Mouse (Mus musculus): ENCODE results near the gene Mrps26. TPM values are rescaled to one million over a fixed set of nuclear protein-coding genes. Genes with fewer than 3 reads are reported as not detected.

The Mrps26 gene
- polyA plus RNA-seq, 1 experiment from 2014 or later: 30.9 TPM

GRCm38 (mm10) chr2:130591016-130591415 is 27.5 kb downstream of the Mrps26 start:
- no peak overlapping the region for H3K4me2 ChIP-seq (ENCODE audit: low read depth, low read length)
- H3K9me3 ChIP-seq (replicated peaks; ENCODE audit: control insufficient read depth, low read length): no peaks in the 10 kb centered on the region
- H3K4me3 ChIP-seq (ENCODE audit: low read depth, low read length): no peak overlapping the region
- H3K27me3 ChIP-seq (ENCODE audit: control insufficient read depth, insufficient read depth, low read depth, low read length): no peaks in the 10 kb centered on the region
- ATAC-seq (ENCODE audit: low read depth): no peak
- H3K4me1 ChIP-seq (ENCODE audit: control insufficient read depth, low read depth, low read length): no peaks in the 10 kb centered on the region
- H3K27ac ChIP-seq (ENCODE audit: low read length): no peak overlapping the region
- peaks cover 3% of the 10 kb centered on the region; the same call in 1 of the 2 replicates for H3K36me3 ChIP-seq (ENCODE audit: control insufficient read depth, insufficient read depth)
- WGBS (ENCODE audit: insufficient replicate concordance): 58% methylated on average over 2 of the region's 2 CpGs
- no peak overlapping the region for H3K9ac ChIP-seq (ENCODE audit: low read depth, low read length)

DNA sequence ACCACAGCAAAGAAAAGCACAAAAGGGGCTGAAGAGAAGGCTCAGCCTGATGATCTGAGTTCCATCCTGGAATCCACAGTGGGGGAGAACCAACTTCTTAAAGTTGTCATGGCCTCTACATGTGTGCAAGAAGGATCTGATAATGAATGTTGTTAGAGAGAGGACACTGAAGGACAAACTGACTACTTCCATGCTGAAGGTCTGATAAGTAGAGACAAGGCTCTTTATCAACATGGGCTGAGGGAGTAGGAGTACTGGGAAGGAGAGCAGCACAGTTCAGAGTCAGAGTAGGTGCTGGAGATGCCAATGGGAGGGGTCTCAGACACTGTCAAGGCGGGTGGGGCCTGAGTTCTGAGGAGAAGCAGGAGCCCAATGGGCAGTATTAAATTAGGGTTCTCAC is 32.1 kb downstream of the Mrps26 start:
- H3K9ac ChIP-seq (ENCODE audit: low read depth, low read length): no peak overlapping the region
- no peak overlapping the region for H3K4me3 ChIP-seq (ENCODE audit: low read depth, low read length)
- H3K27ac ChIP-seq (ENCODE audit: low read length): no peak overlapping the region
- WGBS (ENCODE audit: insufficient replicate concordance): 50% methylated on average over 1 of the region's 1 CpGs
- H3K36me3 ChIP-seq (ENCODE audit: control insufficient read depth, insufficient read depth): peaks cover 10% of the 10 kb centered on the region
- no peaks in the 10 kb centered on the region for H3K27me3 ChIP-seq (ENCODE audit: control insufficient read depth, insufficient read depth, low read depth, low read length)
- H3K9me3 ChIP-seq (replicated peaks; ENCODE audit: control insufficient read depth, low read length): no peaks in the 10 kb centered on the region
- H3K4me1 ChIP-seq (ENCODE audit: control insufficient read depth, low read depth, low read length): no peaks in the 10 kb centered on the region
- H3K4me2 ChIP-seq (ENCODE audit: low read depth, low read length): no peak overlapping the region
- ATAC-seq (ENCODE audit: low read depth): no peak

- 30% methylated on average over 1 of the region's 1 CpGs for WGBS (ENCODE audit: insufficient replicate concordance)
- ATAC-seq (ENCODE audit: low read depth): no peak
- no peak overlapping the region for H3K4me3 ChIP-seq (ENCODE audit: low read depth, low read length)
- H3K4me2 ChIP-seq (ENCODE audit: low read depth, low read length): no peak overlapping the region
- no peaks in the 10 kb centered on the region for H3K27me3 ChIP-seq (ENCODE audit: control insufficient read depth, insufficient read depth, low read depth, low read length)
- H3K9me3 ChIP-seq (replicated peaks; ENCODE audit: control insufficient read depth, low read length): no peaks in the 10 kb centered on the region
- H3K27ac ChIP-seq (ENCODE audit: low read length): no peak overlapping the region
- H3K36me3 ChIP-seq (ENCODE audit: control insufficient read depth, insufficient read depth): peaks cover 10% of the 10 kb centered on the region
- no peaks in the 10 kb centered on the region for H3K4me1 ChIP-seq (ENCODE audit: control insufficient read depth, low read depth, low read length)
- no peak overlapping the region for H3K9ac ChIP-seq (ENCODE audit: low read depth, low read length)
These were observed 34.1 kb downstream of the Mrps26 start for GRCm38 (mm10) chr2:130597601-130598010.

DNA sequence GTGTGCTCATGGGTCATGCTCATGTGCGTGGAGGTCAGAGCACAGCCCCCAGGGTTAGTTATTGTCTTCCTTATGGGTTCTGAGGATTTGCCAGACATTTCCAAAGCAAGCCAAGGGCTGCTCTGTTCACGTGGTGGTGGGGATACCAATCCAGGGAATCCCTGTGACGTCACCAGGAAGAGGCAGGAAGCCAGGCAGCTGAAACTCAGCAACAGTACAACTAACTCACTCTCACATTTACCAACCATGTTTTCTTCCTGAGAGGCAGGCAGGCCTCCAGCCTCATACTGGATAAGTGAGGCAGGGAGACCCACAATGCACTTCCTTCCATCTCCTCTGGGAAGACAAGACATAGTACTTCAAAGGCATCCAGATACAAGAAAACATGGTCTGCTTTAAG is 34.9 kb downstream of the Mrps26 start:
- Histone ChIP-seq H3K9me3 (replicated peaks; ENCODE audit: control insufficient read depth, low read length) (no peaks in the 10 kb centered on the region), H3K4me3 (ENCODE audit: low read depth, low read length) (no peak overlapping the region), H3K4me2 (ENCODE audit: low read depth, low read length) (no peak overlapping the region), H3K4me1 (ENCODE audit: control insufficient read depth, low read depth, low read length) (no peaks in the 10 kb centered on the region), H3K36me3 (ENCODE audit: control insufficient read depth, insufficient read depth) (peaks cover 10% of the 10 kb centered on the region), H3K9ac (ENCODE audit: low read depth, low read length) (no peak overlapping the region), H3K27ac (ENCODE audit: low read length) (no peak overlapping the region), H3K27me3 (ENCODE audit: control insufficient read depth, insufficient read depth, low read depth, low read length) (no peaks in the 10 kb centered on the region)
- WGBS (ENCODE audit: insufficient replicate concordance): 68% methylated on average over 3 of the region's 3 CpGs
- ATAC-seq (ENCODE audit: low read depth): no peak

GRCm38 (mm10) chr2:130602195-130602594 is 38.7 kb downstream of the Mrps26 start:
- H3K27me3 ChIP-seq (ENCODE audit: control insufficient read depth, insufficient read depth, low read depth, low read length): no peaks in the 10 kb centered on the region
- H3K9me3 ChIP-seq (replicated peaks; ENCODE audit: control insufficient read depth, low read length): no peaks in the 10 kb centered on the region
- no peak overlapping the region for H3K9ac ChIP-seq (ENCODE audit: low read depth, low read length)
- ATAC-seq (ENCODE audit: low read depth): no peak
- H3K4me3 ChIP-seq (ENCODE audit: low read depth, low read length): no peak overlapping the region
- H3K27ac ChIP-seq (ENCODE audit: low read length): no peak overlapping the region
- WGBS (ENCODE audit: insufficient replicate concordance): 71% methylated on average over 4 of the region's 4 CpGs
- no peaks in the 10 kb centered on the region for H3K4me1 ChIP-seq (ENCODE audit: control insufficient read depth, low read depth, low read length)
- H3K36me3 ChIP-seq (ENCODE audit: control insufficient read depth, insufficient read depth): 0 out of 2 replicates have a peak, but pooled peaks cover 4% of the 10 kb centered on the region
- no peak overlapping the region for H3K4me2 ChIP-seq (ENCODE audit: low read depth, low read length)

GRCm38 (mm10) chr2:130613091-130613490 is 49.5 kb downstream of the Mrps26 start:
- ATAC-seq (ENCODE audit: low read depth): no peak
- peaks cover 15% of the 10 kb centered on the region for H3K36me3 ChIP-seq (ENCODE audit: control insufficient read depth, insufficient read depth)
- H3K9ac ChIP-seq (ENCODE audit: low read depth, low read length): no peak overlapping the region
- no peaks in the 10 kb centered on the region for H3K27me3 ChIP-seq (ENCODE audit: control insufficient read depth, insufficient read depth, low read depth, low read length)
- no peak overlapping the region for H3K27ac ChIP-seq (ENCODE audit: low read length)
- no peaks in the 10 kb centered on the region for H3K9me3 ChIP-seq (replicated peaks; ENCODE audit: control insufficient read depth, low read length)
- H3K4me2 ChIP-seq (ENCODE audit: low read depth, low read length): no peak overlapping the region
- 70% methylated on average over 3 of the region's 3 CpGs for WGBS (ENCODE audit: insufficient replicate concordance)
- no peaks in the 10 kb centered on the region; the same call in 1 of the 2 replicates for H3K4me1 ChIP-seq (ENCODE audit: control insufficient read depth, low read depth, low read length)
- no peak overlapping the region for H3K4me3 ChIP-seq (ENCODE audit: low read depth, low read length)

Small RNA genes lying within 50 kb of the gene (microRNA-seq; reads per million reads assigned to microRNA genes)
- not detected for gene Gm23876

Other genes with a start within 250 kb of the Mrps26 start
- 2.5 and 5.0 TPM in 2 replicates for gene Cpxm1, start 166.2 kb upstream of the Mrps26 start, polyA plus RNA-seq (2015; fragmentation: Nextera tagmentation; extraction: Ambion mirVana)
- not detected in 2 replicates for gene Gm28372, start 158.5 kb upstream of the Mrps26 start, polyA plus RNA-seq (2015; fragmentation: Nextera tagmentation; extraction: Ambion mirVana)
- not detected in 2 replicates for gene 1700020A23Rik, start 158.5 kb upstream of the Mrps26 start, polyA plus RNA-seq (2015; fragmentation: Nextera tagmentation; extraction: Ambion mirVana)
- not detected in 2 replicates for gene Tmem239, start 157.3 kb upstream of the Mrps26 start, polyA plus RNA-seq (2015; fragmentation: Nextera tagmentation; extraction: Ambion mirVana)
- 33.0 and 39.3 TPM in 2 replicates for gene Vps16, start 139.4 kb upstream of the Mrps26 start, polyA plus RNA-seq (2015; fragmentation: Nextera tagmentation; extraction: Ambion mirVana)
- gene Pced1a, start 139.0 kb upstream of the Mrps26 start, polyA plus RNA-seq (2015; fragmentation: Nextera tagmentation; extraction: Ambion mirVana): 3.2 and 3.8 TPM in 2 replicates
- gene Ptpra, start 113.5 kb upstream of the Mrps26 start, polyA plus RNA-seq (2015; fragmentation: Nextera tagmentation; extraction: Ambion mirVana): 26.7 and 29.6 TPM in 2 replicates
- gene Oxt, start 12.4 kb downstream of the Mrps26 start, polyA plus RNA-seq (2015; fragmentation: Nextera tagmentation; extraction: Ambion mirVana): not detected in 2 replicates
- not detected in 2 replicates for gene Avp, start 18.8 kb downstream of the Mrps26 start, polyA plus RNA-seq (2015; fragmentation: Nextera tagmentation; extraction: Ambion mirVana)
- gene Fastkd5, start 66.3 kb downstream of the Mrps26 start, polyA plus RNA-seq (2015; fragmentation: Nextera tagmentation; extraction: Ambion mirVana): 7.9 and 8.8 TPM in 2 replicates
- gene Ubox5, start 66.3 kb downstream of the Mrps26 start, polyA plus RNA-seq (2015; fragmentation: Nextera tagmentation; extraction: Ambion mirVana): 4.1 and 4.5 TPM in 2 replicates
- gene Lzts3, start 79.1 kb downstream of the Mrps26 start, polyA plus RNA-seq (2015; fragmentation: Nextera tagmentation; extraction: Ambion mirVana): 1.6 and 1.9 TPM in 2 replicates
- 43.0 and 48.3 TPM in 2 replicates for gene Ddrgk1, start 100.9 kb downstream of the Mrps26 start, polyA plus RNA-seq (2015; fragmentation: Nextera tagmentation; extraction: Ambion mirVana)
- 37.0 and 41.0 TPM in 2 replicates for gene Itpa, start 103.9 kb downstream of the Mrps26 start, polyA plus RNA-seq (2015; fragmentation: Nextera tagmentation; extraction: Ambion mirVana)
- gene Slc4a11, start 133.8 kb downstream of the Mrps26 start, polyA plus RNA-seq (2015; fragmentation: Nextera tagmentation; extraction: Ambion mirVana): 0.09 and 0.16 TPM in 2 replicates